In genomic region chr13:105377038-105377437, GRCm38 (mm10) we compare ENCODE assay signal across 9 mouse cellular contexts.
DNase-seq lines count a peak whose midpoint lies in the region; ATAC-seq and TF ChIP-seq lines count a peak whose summit lies in the region.
"Had no signal": no experiment of that assay in that cellular context is flagged by ENCODE, and none has a peak within 500 bp of the region (broad histone marks: within the 10 kb centered on the region; RNA-seq: fewer than 3 reads in every experiment).

No protein-coding gene starts in this region.

- ATAC-seq in CD4-positive, CD25-positive, alpha-beta regulatory T cell, adult 4 months, result peak; percentile 34
- peak; percentile 84 for ATAC-seq in forebrain, embryonic 13.5 days
- peak; percentile 99 for ATAC-seq in hematopoietic stem cell, adult 5-6 weeks (replicated peaks in 1 of 2; ENCODE audit: insufficient read depth in 1 of 2, low FRiP score in 2 of 2, low TSS enrichment in 1 of 2, low read depth in 1 of 2, poor library complexity in 2 of 2, severe bottlenecking in 2 of 2)
- peak; percentile 80; the same call in 1 of the 2 replicates for ATAC-seq in neural tube, embryonic 15.5 days (ENCODE audit: low FRiP score)

- no peaks in the 10 kb centered on the region for H3K36me3 ChIP-seq in forebrain, embryonic 13.5 days (ENCODE audit: poor library complexity, severe bottlenecking)
- H3K36me3 ChIP-seq in neural tube, embryonic 15.5 days, result no peaks in the 10 kb centered on the region

- peak; percentile 64 for TF ChIP-seq CTCF in bone marrow macrophage, adult 2 months (IDR thresholded peaks at IDR 0.05; ENCODE audit: low read depth, low read length)
- TF ChIP-seq CTCF in layer of hippocampus, adult 2 months (conservative IDR thresholded peaks at IDR 0.05), result peak; percentile 79

- 2% methylated on average over 2 of the region's 2 CpGs for WGBS in forebrain, embryonic 13.5 days
- 6% methylated on average over 2 of the region's 2 CpGs for WGBS in neural tube, embryonic 15.5 days

- H3K9me3 ChIP-seq in forebrain, embryonic 13.5 days (replicated peaks), result no peaks in the 10 kb centered on the region
- no peaks in the 10 kb centered on the region for H3K9me3 ChIP-seq in neural tube, embryonic 15.5 days (replicated peaks)

- H3K4me2 ChIP-seq in forebrain, embryonic 13.5 days, result no peak overlapping the region
- no peak overlapping the region for H3K4me2 ChIP-seq in neural tube, embryonic 15.5 days

- peak; percentile 58 to 78 for DNase-seq in layer of hippocampus, adult 2 months (ENCODE audit: low spot score in 2 of 2)
- peak; percentile 45 to 58 for DNase-seq in lung, adult 18-20 months
- DNase-seq in thymus, postnatal 0 days (ENCODE audit: low spot score), result peak; percentile 71

- no peak for TF ChIP-seq POLR2A in bone marrow macrophage, adult 2 months (IDR thresholded peaks at IDR 0.05; ENCODE audit: borderline replicate concordance, low read depth, low read length)

- H3K9ac ChIP-seq in forebrain, embryonic 13.5 days, result no peak overlapping the region
- no peak overlapping the region for H3K9ac ChIP-seq in neural tube, embryonic 15.5 days (replicated peaks)

- H3K27ac ChIP-seq in bone marrow macrophage, adult 2 months (ENCODE audit: insufficient read depth, low read depth, low read length), result no peak overlapping the region
- H3K27ac ChIP-seq in forebrain, embryonic 13.5 days, result no peak overlapping the region
- no peak overlapping the region for H3K27ac ChIP-seq in layer of hippocampus, adult 2 months
- no peak overlapping the region for H3K27ac ChIP-seq in neural tube, embryonic 15.5 days (replicated peaks)

- H3K4me3 ChIP-seq in bone marrow macrophage, adult 2 months (ENCODE audit: insufficient read depth, low read length), result no peak overlapping the region
- H3K4me3 ChIP-seq in forebrain, embryonic 13.5 days, result no peak overlapping the region
- no peak overlapping the region for H3K4me3 ChIP-seq in layer of hippocampus, adult 2 months
- H3K4me3 ChIP-seq in neural tube, embryonic 15.5 days (replicated peaks), result no peak overlapping the region
- H3K4me3 ChIP-seq: erythroblast, embryonic 14.5 days had no signal

- peaks cover 21% of the 10 kb centered on the region for H3K4me1 ChIP-seq in bone marrow macrophage, adult 2 months (ENCODE audit: control insufficient read depth, insufficient read depth, low read length)
- 0 out of 2 replicates have a peak, but pooled peaks cover 2% of the 10 kb centered on the region for H3K4me1 ChIP-seq in forebrain, embryonic 13.5 days
- H3K4me1 ChIP-seq in neural tube, embryonic 15.5 days, result no peaks in the 10 kb centered on the region

- no peaks in the 10 kb centered on the region for H3K27me3 ChIP-seq in forebrain, embryonic 13.5 days
- H3K27me3 ChIP-seq in neural tube, embryonic 15.5 days (replicated peaks), result no peaks in the 10 kb centered on the region

Comparison
In these comparisons a context has a peak if more than half of its experiments do, and no peak if none do; other contexts are left out.
1. ATAC-seq: peak in every context shown above with its lines; median percentile 99 in hematopoietic stem cell, adult 5-6 weeks; 84 in forebrain, embryonic 13.5 days; 80 in neural tube, embryonic 15.5 days; 34 in CD4-positive, CD25-positive, alpha-beta regulatory T cell, adult 4 months.